Mouse (Mus musculus) thymus, postnatal 0 days (tissue): ENCODE data around the gene Tmtc4. TPM values are rescaled to one million over a fixed set of nuclear protein-coding genes. Genes with fewer than 3 reads are reported as not detected.

Source experiments
- DNase-seq: peaks from one replicate; pipeline ENCODE4 v3.0.0-alpha.2; 2015; ENCODE audit warnings: low spot score
- polyA plus RNA-seq: library from polyadenylated mRNA; unstranded; fragments of >200 nt; fragmentation: Nextera tagmentation; extraction: Ambion mirVana; gene quantifications from 2 replicates; pipeline ENCODE4 v1.2.1, GENCODE M21; 2015

The Tmtc4 gene
- polyA plus RNA-seq = 5.9 and 7.6 TPM in 2 replicates

GRCm38 (mm10) chr14:122983226-122984215 lies at the start of gene Tmtc4:
Gene Tmtc4, minus strand, starts transcription at chr14:122984035.
- DNase-seq = peak; percentile 96

DNA sequence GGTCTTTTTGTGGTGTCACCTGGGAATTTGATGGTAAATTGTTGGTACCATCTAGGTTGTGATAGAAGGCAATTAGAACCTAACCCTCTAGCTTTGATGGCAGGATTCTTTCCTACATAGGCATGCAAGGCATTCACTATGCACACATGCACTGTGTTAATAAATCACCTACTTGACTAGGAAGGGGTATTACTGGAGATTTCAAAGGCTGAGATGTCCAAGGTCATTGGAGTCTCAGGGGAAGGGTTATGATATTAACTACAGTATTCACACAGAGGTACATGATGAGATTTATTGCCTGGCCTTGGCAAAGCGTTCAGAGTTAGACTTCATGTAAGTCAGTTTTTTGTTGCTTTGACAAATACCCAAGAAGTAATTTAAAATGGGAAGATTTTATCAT lies 48.6 kb upstream of the Tmtc4 start:
- no peak for DNase-seq

- DNase-seq = no peak
Observed at GRCm38 (mm10) chr14:123027876-123028275, 44.0 kb upstream of the Tmtc4 start.

GRCm38 (mm10) chr14:123022981-123023380 lies 39.1 kb upstream of the Tmtc4 start:
- no peak for DNase-seq

- no peak for DNase-seq
Observed at GRCm38 (mm10) chr14:123016310-123016709, 32.5 kb upstream of the Tmtc4 start.

DNA sequence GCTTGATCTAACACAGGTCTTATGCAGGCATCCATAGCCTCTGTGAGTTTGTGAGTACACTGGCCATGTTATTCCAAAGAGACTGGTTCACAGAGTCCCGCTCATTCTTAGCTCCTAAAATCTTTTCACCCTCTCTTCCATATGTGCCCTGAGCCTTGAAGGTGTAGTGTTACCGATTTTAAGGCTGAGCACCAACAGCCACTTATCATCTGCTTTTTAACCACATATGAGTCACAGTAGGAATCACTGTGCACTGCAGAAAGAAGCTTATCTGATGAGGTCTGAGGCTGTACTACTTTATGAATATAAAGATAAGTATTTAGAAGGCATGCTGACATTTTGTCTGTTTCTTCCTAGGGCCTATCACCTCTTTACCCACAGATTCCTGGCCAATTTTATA lies 31.9 kb upstream of the Tmtc4 start:
- no peak for DNase-seq

GRCm38 (mm10) chr14:123009108-123010018 lies 25.5 kb upstream of the Tmtc4 start:
- no peak for DNase-seq

GRCm38 (mm10) chr14:123008672-123009071 lies 24.8 kb upstream of the Tmtc4 start:
- DNase-seq = no peak

GRCm38 (mm10) chr14:123003715-123004114 lies 19.9 kb upstream of the Tmtc4 start:
- no peak for DNase-seq

- no peak for DNase-seq
Observed at GRCm38 (mm10) chr14:123001391-123001790, 17.6 kb upstream of the Tmtc4 start.

DNA sequence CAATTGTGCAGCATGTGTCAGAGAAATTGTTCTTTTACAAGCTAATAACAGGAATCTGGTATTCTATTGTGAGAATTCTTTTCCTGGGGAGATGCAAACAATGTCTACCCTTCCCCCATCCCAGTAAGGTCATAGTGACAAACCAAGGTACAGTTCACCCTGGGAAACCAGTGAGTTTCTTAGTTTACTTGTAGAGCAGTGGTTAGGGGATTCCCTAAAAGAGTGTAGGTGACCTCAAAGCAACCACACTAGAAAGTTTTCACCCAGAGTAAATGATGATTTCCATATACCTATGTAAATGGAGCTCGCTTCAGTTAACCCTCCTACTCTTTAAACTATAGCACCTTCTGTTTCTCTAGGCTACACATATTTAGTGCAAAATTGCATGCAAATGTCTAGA lies 13.6 kb upstream of the Tmtc4 start:
- no peak for DNase-seq

DNA sequence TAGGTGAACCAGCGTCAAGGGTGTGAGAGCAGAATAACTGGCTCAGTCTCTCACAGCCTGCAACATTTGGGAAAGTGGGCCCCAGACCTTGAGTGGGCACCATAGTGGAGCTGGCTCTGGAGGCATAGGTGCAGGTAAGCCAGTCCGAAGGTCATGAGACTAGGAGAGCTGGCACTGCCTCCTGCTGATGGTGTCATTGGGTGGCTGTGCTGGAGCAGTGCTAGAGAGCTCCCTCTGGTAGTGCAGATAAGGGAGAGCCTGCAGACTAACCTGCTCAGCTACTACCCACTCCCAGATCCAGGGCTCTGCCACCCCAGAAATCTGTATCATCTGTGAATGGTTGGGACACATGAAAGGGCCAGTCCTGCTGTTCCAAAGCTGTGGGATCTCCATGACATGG lies 10.1 kb upstream of the Tmtc4 start:
- DNase-seq = no peak

- no peak for DNase-seq
Observed at GRCm38 (mm10) chr14:122992937-122993336, 9.1 kb upstream of the Tmtc4 start.

- no peak for DNase-seq
Observed at GRCm38 (mm10) chr14:122990521-122991052, 6.8 kb upstream of the Tmtc4 start.

DNA sequence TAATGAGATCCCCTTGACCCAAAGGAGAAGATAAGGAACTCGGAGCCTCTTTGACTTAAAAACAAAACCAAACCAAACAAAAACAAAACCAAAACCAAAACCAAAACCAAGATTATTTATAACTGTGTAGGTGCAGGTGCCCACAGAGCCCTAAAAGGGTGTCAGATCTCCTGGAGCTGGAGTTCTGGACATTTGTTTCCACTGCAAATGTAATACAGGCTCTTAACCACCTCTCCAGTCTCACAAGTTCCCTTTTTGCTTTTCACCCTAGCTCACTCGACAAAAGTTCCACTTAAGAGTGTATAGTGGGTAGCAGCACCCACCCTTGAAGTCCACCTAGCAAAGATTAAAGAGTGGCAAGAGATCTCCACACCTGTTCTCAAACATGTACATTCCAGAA lies 2.6 kb upstream of the Tmtc4 start:
- DNase-seq = no peak

GRCm38 (mm10) chr14:122982571-122983225 lies 1.1 kb downstream of the Tmtc4 start:
- DNase-seq = peak; percentile 40

- DNase-seq = no peak
Observed at GRCm38 (mm10) chr14:122981831-122982485, 1.9 kb downstream of the Tmtc4 start.

- no peak for DNase-seq
Observed at GRCm38 (mm10) chr14:122978871-122979270, 5.0 kb downstream of the Tmtc4 start.

- DNase-seq = no peak
Observed at GRCm38 (mm10) chr14:122977797-122978140, 6.1 kb downstream of the Tmtc4 start.

DNA sequence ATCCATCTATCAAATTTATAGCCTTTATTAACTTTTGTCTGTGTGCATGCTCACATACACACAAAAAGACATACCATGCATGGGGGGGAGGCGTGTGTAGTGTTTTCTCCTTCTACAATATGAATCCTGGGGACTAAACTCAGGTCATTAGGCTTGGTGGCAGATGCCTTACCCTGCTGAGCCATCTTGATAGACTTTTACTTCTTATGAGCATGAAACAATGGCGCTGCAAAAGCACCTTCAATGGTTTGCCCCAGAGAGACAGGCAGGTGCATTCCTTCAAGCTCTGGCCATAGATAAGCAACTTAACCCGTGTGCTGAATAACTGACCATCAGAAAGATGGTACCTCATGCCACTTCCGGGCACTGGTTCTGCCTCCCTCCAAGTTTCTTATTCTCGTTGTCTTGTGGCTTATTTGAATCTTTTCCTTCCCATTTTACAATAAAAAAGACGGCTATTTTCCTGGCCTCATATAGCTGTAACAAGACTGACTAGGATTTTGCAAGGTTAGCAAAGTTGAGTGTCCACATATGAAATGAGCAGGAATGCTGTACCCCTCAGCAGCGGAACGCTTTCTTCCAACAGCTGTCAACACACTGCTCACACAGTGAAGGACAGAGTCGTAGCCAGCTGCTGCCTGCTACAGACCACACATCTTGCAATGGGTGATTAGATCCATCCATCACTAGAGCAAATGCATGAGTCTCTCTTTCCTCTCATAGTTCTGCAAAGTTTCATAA lies 6.6 kb downstream of the Tmtc4 start:
- DNase-seq = no peak
